Mouse (Mus musculus): ENCODE results near the gene Bmi1. TPM values are rescaled to one million over a fixed set of nuclear protein-coding genes. Genes with fewer than 3 reads are reported as not detected.
A peak's percentile ranks its signal among the peaks of the same experiment; 100 is the strongest.

Gene Bmi1
- total and polyA plus RNA-seq, 3 experiments, result 66.5 to 68.1 TPM; not detected in 1

DNA sequence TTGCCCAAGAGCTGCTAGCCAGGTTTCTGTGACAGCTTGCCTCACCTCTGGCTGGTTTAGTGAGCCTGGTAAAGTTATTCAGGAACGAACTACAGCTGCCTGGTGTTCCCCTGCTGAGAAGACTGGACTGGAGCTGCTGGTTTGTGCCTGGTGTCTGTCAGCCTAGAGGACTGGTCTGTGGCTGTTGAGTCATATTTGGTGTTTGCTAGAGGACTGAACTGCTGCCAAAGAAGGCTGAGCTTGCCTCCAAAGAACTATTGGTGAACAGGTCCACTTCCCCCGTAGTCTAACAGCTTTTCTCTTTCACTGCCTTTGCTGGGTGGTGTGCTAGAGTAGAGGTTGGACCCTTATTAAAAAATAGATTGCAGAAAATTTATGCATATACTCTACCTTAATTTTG lies 36.3 kb downstream of the Bmi1 start:
- no peak overlapping the region for H3K27ac ChIP-seq (ENCODE audit: control insufficient read depth, low read depth, low read length)

DNA sequence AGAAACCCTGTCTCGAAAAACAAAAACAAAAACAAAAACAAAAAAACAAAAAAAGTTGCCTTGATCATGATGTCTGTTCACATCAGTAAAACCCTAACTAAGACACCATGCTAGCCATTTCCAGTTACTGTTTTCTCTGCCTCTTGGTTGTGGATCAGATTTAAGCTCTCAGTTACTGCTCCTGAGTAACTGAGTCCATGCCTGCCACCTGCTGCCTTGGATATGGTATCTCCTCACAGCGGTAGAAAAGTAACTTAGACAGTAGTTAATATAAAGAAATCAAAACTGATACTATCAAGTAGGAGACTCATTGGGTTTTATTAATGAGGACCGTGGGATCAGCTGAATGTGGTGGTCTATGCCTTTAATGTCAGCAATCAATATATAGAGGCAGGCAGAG lies 37.5 kb downstream of the Bmi1 start:
- DNase-seq (ENCODE audit: low read depth, low spot score), result no peak
- TF ChIP-seq SMC3 (IDR thresholded peaks at IDR 0.05; ENCODE audit: low read depth, low read length), result peak; percentile 23; the same call in 1 of the 2 replicates
- no peak for TF ChIP-seq CHD2 (IDR thresholded peaks at IDR 0.05; ENCODE audit: low read length)
- peak; percentile 7; the same call in 1 of the 2 replicates for TF ChIP-seq RAD21 (IDR thresholded peaks at IDR 0.05; ENCODE audit: low read depth, low read length)
- H3K9me3 ChIP-seq (replicated peaks; ENCODE audit: insufficient read depth, low read length), result no peaks in the 10 kb centered on the region
- H3K36me3 ChIP-seq (ENCODE audit: control insufficient read depth in 1 of 2, insufficient read depth in 2 of 2, low read length in 2 of 2), result no peaks in the 10 kb centered on the region
- H3K27ac ChIP-seq (ENCODE audit: control insufficient read depth, low read depth, low read length), result no peak overlapping the region
- no peaks in the 10 kb centered on the region for H3K4me1 ChIP-seq (ENCODE audit: control insufficient read depth in 1 of 2, insufficient read depth in 2 of 2, low read length in 2 of 2)
- no peak overlapping the region for H3K4me3 ChIP-seq (ENCODE audit: control insufficient read depth in 1 of 2, insufficient read depth in 1 of 2, low read depth in 2 of 2, low read length in 2 of 2)
- H3K9ac ChIP-seq (ENCODE audit: control insufficient read depth, low read depth, low read length, poor library complexity, severe bottlenecking), result no peak overlapping the region
- peaks cover 0 to 9% of the 10 kb centered on the region in 2 experiments; a peak in 3 of 4 replicates for H3K27me3 ChIP-seq (ENCODE audit: control insufficient read depth in 1 of 2, insufficient read depth in 2 of 2, low read length in 2 of 2)
- no peaks in the 10 kb centered on the region for H3K79me2 ChIP-seq (ENCODE audit: control insufficient read depth, insufficient read depth, low read length, poor library complexity)

More for the DNA sequence above, 36.3 kb downstream of the Bmi1 start:
- Histone ChIP-seq H3K9me3 (replicated peaks; ENCODE audit: insufficient read depth, low read length) (no peaks in the 10 kb centered on the region), H3K79me2 (ENCODE audit: control insufficient read depth, insufficient read depth, low read length, poor library complexity) (no peaks in the 10 kb centered on the region), H3K9ac (ENCODE audit: control insufficient read depth, low read depth, low read length, poor library complexity, severe bottlenecking) (no peak overlapping the region), H3K4me1 (ENCODE audit: control insufficient read depth in 1 of 2, insufficient read depth in 2 of 2, low read length in 2 of 2) (no peaks in the 10 kb centered on the region), H3K36me3 (ENCODE audit: control insufficient read depth in 1 of 2, insufficient read depth in 2 of 2, low read length in 2 of 2) (no peaks in the 10 kb centered on the region), H3K4me3 (ENCODE audit: control insufficient read depth in 1 of 2, insufficient read depth in 1 of 2, low read depth in 2 of 2, low read length in 2 of 2) (no peak overlapping the region), H3K27me3 (ENCODE audit: control insufficient read depth in 1 of 2, insufficient read depth in 2 of 2, low read length in 2 of 2) (peaks cover 0 to 6% of the 10 kb centered on the region in 2 experiments; a peak in 3 of 4 replicates)
- peak; percentile 8 for DNase-seq (ENCODE audit: low read depth, low spot score)
- TF ChIP-seq SIN3A (IDR thresholded peaks at IDR 0.05; ENCODE audit: low read length) (no peak), MAZ (IDR thresholded peaks at IDR 0.05; ENCODE audit: low read depth, low read length) (no peak), USF2 (IDR thresholded peaks at IDR 0.05; ENCODE audit: borderline replicate concordance in 1 of 2, insufficient read depth in 1 of 2, low read depth in 1 of 2, low read length in 2 of 2) (no peak), TAL1 (IDR thresholded peaks at IDR 0.05; ENCODE audit: low read length) (no peak), ZKSCAN1 (IDR thresholded peaks at IDR 0.05; ENCODE audit: low read depth, low read length) (no peak), POLR2AphosphoS2 (IDR thresholded peaks at IDR 0.05; ENCODE audit: low read length) (no peak), ZC3H11A (IDR thresholded peaks at IDR 0.05; ENCODE audit: low read depth, low read length) (no peak), MAFK (IDR thresholded peaks at IDR 0.05; ENCODE audit: borderline replicate concordance, low read depth, low read length) (no peak), BHLHE40 (IDR thresholded peaks at IDR 0.05; ENCODE audit: borderline replicate concordance, low read depth, low read length) (no peak), MYC (IDR thresholded peaks at IDR 0.05; ENCODE audit: low read depth, low read length) (no peak), ELF1 (IDR thresholded peaks at IDR 0.05; ENCODE audit: low read depth, low read length) (no peak)

DNA sequence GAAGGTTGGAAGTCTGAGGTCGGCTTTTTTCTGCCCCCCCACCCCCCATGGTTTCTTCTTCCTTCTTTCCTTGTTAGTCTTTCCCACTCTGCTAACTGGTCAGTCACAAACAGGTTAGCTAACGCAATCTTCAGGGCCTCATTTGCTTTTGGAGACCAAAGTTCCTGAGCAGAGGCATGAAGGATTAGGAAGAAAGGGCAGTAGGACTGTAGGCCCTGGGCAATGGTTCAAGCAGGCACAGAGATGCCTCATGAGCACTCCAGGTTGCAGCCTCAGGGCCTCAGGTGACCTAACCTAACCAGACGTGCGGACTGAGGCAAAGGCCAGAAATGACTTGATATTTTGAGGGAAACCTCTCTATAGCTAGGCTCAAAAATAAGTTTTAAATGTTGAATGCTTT lies 41.7 kb downstream of the Bmi1 start:
- no peak for TF ChIP-seq SIN3A (IDR thresholded peaks at IDR 0.05; ENCODE audit: low read length)
- TF ChIP-seq NRF1 (IDR thresholded peaks at IDR 0.05; ENCODE audit: insufficient read depth, low read depth, low read length, poor library complexity, severe bottlenecking), result no peak
- no peak for TF ChIP-seq BHLHE40 (IDR thresholded peaks at IDR 0.05; ENCODE audit: borderline replicate concordance, low read depth, low read length)
- TF ChIP-seq KAT2A (conservative IDR thresholded peaks at IDR 0.05; ENCODE audit: low read depth, low read length), result no peak
- no peak for TF ChIP-seq CHD2 (IDR thresholded peaks at IDR 0.05; ENCODE audit: low read length)
- TF ChIP-seq RAD21 (IDR thresholded peaks at IDR 0.05; ENCODE audit: low read depth, low read length), result no peak
- no peak for TF ChIP-seq MAX (IDR thresholded peaks at IDR 0.05; ENCODE audit: low read length)
- no peak for TF ChIP-seq CTCF (IDR thresholded peaks at IDR 0.05 in 2 of 3, conservative IDR thresholded peaks at IDR 0.05 in 1 of 3; ENCODE audit: control insufficient read depth in 1 of 3, insufficient read depth in 1 of 3, low read depth in 2 of 3, low read length in 3 of 3, poor library complexity in 1 of 3, severe bottlenecking in 1 of 3)
- no peak for TF ChIP-seq ZMIZ1 (IDR thresholded peaks at IDR 0.05; ENCODE audit: low read depth, low read length)
- TF ChIP-seq ETS1 (IDR thresholded peaks at IDR 0.05; ENCODE audit: low read depth, low read length), result no peak
- no peak for TF ChIP-seq CHD1 (IDR thresholded peaks at IDR 0.05; ENCODE audit: low read depth, low read length)
- TF ChIP-seq MEF2A (IDR thresholded peaks at IDR 0.05; ENCODE audit: extremely low read depth, insufficient replicate concordance, low read depth, low read length, poor library complexity, severe bottlenecking), result no peak
- no peak for TF ChIP-seq NELFE (IDR thresholded peaks at IDR 0.05; ENCODE audit: low read depth, low read length)
- no peak for TF ChIP-seq ELF1 (IDR thresholded peaks at IDR 0.05; ENCODE audit: low read depth, low read length)
- TF ChIP-seq USF2 (IDR thresholded peaks at IDR 0.05; ENCODE audit: borderline replicate concordance in 1 of 2, insufficient read depth in 1 of 2, low read depth in 1 of 2, low read length in 2 of 2), result no peak
- no peak for TF ChIP-seq POLR2A (IDR thresholded peaks at IDR 0.05; ENCODE audit: control insufficient read depth in 1 of 2, insufficient read depth in 1 of 2, low read depth in 1 of 2, low read length in 2 of 2, poor library complexity in 1 of 2)
- no peak for TF ChIP-seq GABPA (IDR thresholded peaks at IDR 0.05; ENCODE audit: low read depth, low read length)
- TF ChIP-seq ZKSCAN1 (IDR thresholded peaks at IDR 0.05; ENCODE audit: low read depth, low read length), result no peak
- peaks cover 0 to 3% of the 10 kb centered on the region in 2 experiments; a peak in 1 of 4 replicates for H3K27me3 ChIP-seq (ENCODE audit: control insufficient read depth in 1 of 2, insufficient read depth in 2 of 2, low read length in 2 of 2)
- no peak overlapping the region for H3K4me3 ChIP-seq (ENCODE audit: control insufficient read depth in 1 of 2, insufficient read depth in 1 of 2, low read depth in 2 of 2, low read length in 2 of 2)
- no peak overlapping the region for H3K27ac ChIP-seq (ENCODE audit: control insufficient read depth, low read depth, low read length)
- no peaks in the 10 kb centered on the region for H3K79me2 ChIP-seq (ENCODE audit: control insufficient read depth, insufficient read depth, low read length, poor library complexity)
- DNase-seq (ENCODE audit: low read depth, low spot score), result no peak
- H3K9me3 ChIP-seq (replicated peaks; ENCODE audit: insufficient read depth, low read length), result no peaks in the 10 kb centered on the region
- H3K4me1 ChIP-seq (ENCODE audit: control insufficient read depth in 1 of 2, insufficient read depth in 2 of 2, low read length in 2 of 2), result no peaks in the 10 kb centered on the region
- H3K36me3 ChIP-seq (ENCODE audit: control insufficient read depth in 1 of 2, insufficient read depth in 2 of 2, low read length in 2 of 2), result no peaks in the 10 kb centered on the region
- H3K9ac ChIP-seq (ENCODE audit: control insufficient read depth, low read depth, low read length, poor library complexity, severe bottlenecking), result no peak overlapping the region
